Mouse (Mus musculus): ENCODE measurements around the gene Kcnmb2. TPM values are rescaled to one million over a fixed set of nuclear protein-coding genes. Genes with fewer than 3 reads are reported as not detected.

Kcnmb2 gene
- polyA plus RNA-seq, 1 experiment from 2014 or later, result 0.14 TPM

GRCm38 (mm10) chr3:32012205-32012931 lies 110.1 kb downstream of the Kcnmb2 start:
- no peak for DNase-seq (ENCODE audit: low spot score)

GRCm38 (mm10) chr3:32020981-32021380 lies 118.7 kb downstream of the Kcnmb2 start:
- DNase-seq (ENCODE audit: low spot score), result no peak

GRCm38 (mm10) chr3:32029375-32030050 lies 127.2 kb downstream of the Kcnmb2 start:
- no peak for DNase-seq (ENCODE audit: low spot score)

- no peak for DNase-seq (ENCODE audit: low spot score)
Measured at GRCm38 (mm10) chr3:32032381-32032780, 130.1 kb downstream of the Kcnmb2 start.

GRCm38 (mm10) chr3:32043814-32044213 lies 141.5 kb downstream of the Kcnmb2 start:
- no peak for DNase-seq (ENCODE audit: low spot score)

GRCm38 (mm10) chr3:32048777-32049176 lies 146.5 kb downstream of the Kcnmb2 start:
- DNase-seq (ENCODE audit: low spot score), result no peak

- no peak for DNase-seq (ENCODE audit: low spot score)
Measured at GRCm38 (mm10) chr3:32052596-32052995, 150.3 kb downstream of the Kcnmb2 start.

- no peak for DNase-seq (ENCODE audit: low spot score)
Measured at GRCm38 (mm10) chr3:32053610-32054241, 151.4 kb downstream of the Kcnmb2 start.

- DNase-seq (ENCODE audit: low spot score), result no peak
Measured at GRCm38 (mm10) chr3:32059888-32060656, 157.8 kb downstream of the Kcnmb2 start.

- no peak for DNase-seq (ENCODE audit: low spot score)
Measured at GRCm38 (mm10) chr3:32062685-32063084, 160.4 kb downstream of the Kcnmb2 start.

- no peak for DNase-seq (ENCODE audit: low spot score)
Measured at GRCm38 (mm10) chr3:32063312-32063711, 161.0 kb downstream of the Kcnmb2 start.

- DNase-seq (ENCODE audit: low spot score), result no peak
Measured at GRCm38 (mm10) chr3:32067004-32067935, 165.0 kb downstream of the Kcnmb2 start.

GRCm38 (mm10) chr3:32073881-32074280 lies 171.6 kb downstream of the Kcnmb2 start:
- DNase-seq (ENCODE audit: low spot score), result no peak

GRCm38 (mm10) chr3:32088762-32089161 lies 186.5 kb downstream of the Kcnmb2 start:
- DNase-seq (ENCODE audit: low spot score), result no peak

GRCm38 (mm10) chr3:32101391-32101790 lies 199.1 kb downstream of the Kcnmb2 start:
- no peak for DNase-seq (ENCODE audit: low spot score)

GRCm38 (mm10) chr3:32119851-32120250 lies 217.5 kb downstream of the Kcnmb2 start:
- DNase-seq (ENCODE audit: low spot score), result no peak

GRCm38 (mm10) chr3:32121731-32122130 lies 219.4 kb downstream of the Kcnmb2 start:
- no peak for DNase-seq (ENCODE audit: low spot score)

- no peak for DNase-seq (ENCODE audit: low spot score)
Measured at GRCm38 (mm10) chr3:32125431-32125830, 223.1 kb downstream of the Kcnmb2 start.

GRCm38 (mm10) chr3:32128391-32128790 lies 226.1 kb downstream of the Kcnmb2 start:
- no peak for DNase-seq (ENCODE audit: low spot score)

GRCm38 (mm10) chr3:32130696-32131095 lies 228.4 kb downstream of the Kcnmb2 start:
- DNase-seq (ENCODE audit: low spot score), result no peak

All from thymus, postnatal 0 days (tissue).